Mouse (Mus musculus): Measurements from ENCODE around the gene Dcbld2. TPM values are rescaled to one million over a fixed set of nuclear protein-coding genes. Genes with fewer than 3 reads are reported as not detected.

The Dcbld2 gene
- polyA plus RNA-seq, 1 experiment = 0.24 TPM

DNA sequence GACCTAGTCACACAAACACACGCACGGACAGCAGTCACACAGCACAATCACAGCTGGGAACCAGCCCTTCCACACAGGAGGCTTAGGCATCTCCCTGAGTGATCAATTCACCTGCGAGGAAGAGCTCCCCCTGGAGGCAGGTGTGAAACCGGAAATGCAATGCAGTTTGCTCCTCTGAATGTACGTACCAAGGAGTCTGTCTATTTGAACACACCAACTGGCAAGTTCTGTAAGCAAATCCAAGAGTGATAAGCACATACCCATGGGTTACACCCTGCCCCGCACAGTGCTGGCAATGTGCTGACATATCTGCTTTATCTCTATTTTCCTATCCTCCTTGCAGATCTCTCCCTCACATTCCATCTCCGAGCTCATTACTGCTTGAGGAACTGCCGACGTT lies 106.3 kb downstream of the Dcbld2 start:
- Histone ChIP-seq H3K4me3 (replicated peaks) (peak overlapping the region; percentile 44), H3K36me3 (ENCODE audit: control insufficient read depth) (peaks cover 65% of the 10 kb centered on the region), H3K4me1 (ENCODE audit: control insufficient read depth) (peaks cover 78% of the 10 kb centered on the region), H3K27me3 (ENCODE audit: control insufficient read depth) (no peaks in the 10 kb centered on the region), H3K9me3 (ENCODE audit: control insufficient read depth, low read length) (no peaks in the 10 kb centered on the region)
- TF ChIP-seq GATA1 (IDR thresholded peaks at IDR 0.05; ENCODE audit: low read length) (peak; percentile 85), TAL1 (IDR thresholded peaks at IDR 0.05; ENCODE audit: low read length) (peak; percentile 24; the same call in 1 of the 3 replicates)

DNA sequence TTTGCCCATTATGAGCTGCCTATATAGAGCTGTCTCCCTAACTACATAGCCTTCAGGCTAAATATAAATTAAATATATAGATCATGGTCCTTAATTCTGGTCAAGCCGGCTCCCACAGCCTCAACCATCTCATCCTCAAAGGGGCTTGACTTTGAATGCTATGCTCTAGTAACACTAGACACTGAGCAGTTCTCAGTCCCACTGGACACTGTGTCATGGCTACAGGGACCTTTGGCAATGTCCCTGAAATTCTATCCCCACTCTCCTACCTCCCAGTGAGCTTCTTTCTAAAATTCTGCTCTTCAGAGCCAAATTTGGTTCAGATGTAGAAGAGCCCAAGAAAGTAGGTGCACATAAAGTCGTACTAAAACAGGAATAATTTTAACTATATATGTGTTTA lies 107.9 kb downstream of the Dcbld2 start:
- Histone ChIP-seq H3K36me3 (ENCODE audit: control insufficient read depth) (peaks cover 58% of the 10 kb centered on the region), H3K4me1 (ENCODE audit: control insufficient read depth) (peaks cover 84% of the 10 kb centered on the region), H3K9me3 (ENCODE audit: control insufficient read depth, low read length) (no peaks in the 10 kb centered on the region), H3K4me3 (replicated peaks) (no peak overlapping the region), H3K27me3 (ENCODE audit: control insufficient read depth) (no peaks in the 10 kb centered on the region)
- TF ChIP-seq TAL1 (IDR thresholded peaks at IDR 0.05; ENCODE audit: low read length) = no peak
- no peak for TF ChIP-seq GATA1 (IDR thresholded peaks at IDR 0.05; ENCODE audit: low read length)

DNA sequence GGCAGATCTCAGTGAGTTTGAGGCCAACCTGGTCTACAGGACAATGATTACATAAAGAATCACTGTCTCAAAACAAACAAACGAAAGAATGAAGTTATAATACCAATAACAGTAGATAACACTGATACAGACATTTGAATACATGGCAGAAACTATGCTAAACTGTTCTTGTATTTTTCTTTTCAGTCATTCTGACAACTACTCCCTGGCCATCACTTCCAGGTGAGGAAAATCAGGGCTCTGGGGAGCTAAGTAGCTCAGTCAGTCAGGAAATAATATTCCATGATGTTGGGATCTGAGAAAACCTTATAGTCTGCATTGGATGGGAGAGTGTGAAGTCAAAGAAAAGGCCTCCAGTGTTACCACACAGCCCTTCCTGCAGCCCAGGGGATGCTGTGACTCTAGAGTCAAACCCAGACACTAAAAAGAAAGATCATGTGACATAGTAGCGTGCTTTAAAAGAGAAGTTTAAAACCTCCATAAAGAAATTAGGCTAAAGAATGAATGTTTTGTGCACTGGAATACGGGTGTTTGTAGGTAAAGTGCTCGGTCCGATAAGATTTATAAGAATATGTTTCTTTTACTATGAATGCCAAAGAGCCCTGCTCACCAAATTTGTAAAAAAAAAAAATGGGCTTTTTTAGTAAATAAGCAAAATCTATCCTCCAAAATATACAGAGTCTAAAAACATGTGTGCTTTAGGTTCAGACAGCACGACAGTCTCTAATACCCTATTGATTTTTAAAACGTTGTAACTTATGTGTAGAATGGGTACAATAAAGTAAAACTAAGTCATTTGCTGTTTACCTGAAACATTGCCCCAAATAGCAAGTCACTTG lies 108.9 kb downstream of the Dcbld2 start:
- Histone ChIP-seq H3K27me3 (ENCODE audit: control insufficient read depth) (no peaks in the 10 kb centered on the region), H3K4me3 (replicated peaks) (no peak overlapping the region), H3K36me3 (ENCODE audit: control insufficient read depth) (peaks cover 48% of the 10 kb centered on the region), H3K9me3 (ENCODE audit: control insufficient read depth, low read length) (no peaks in the 10 kb centered on the region), H3K4me1 (ENCODE audit: control insufficient read depth) (peaks cover 88% of the 10 kb centered on the region)
- TF ChIP-seq TAL1 (IDR thresholded peaks at IDR 0.05; ENCODE audit: low read length) = no peak
- no peak for TF ChIP-seq GATA1 (IDR thresholded peaks at IDR 0.05; ENCODE audit: low read length)

Other genes starting within 250 kb of the Dcbld2 start
- 10.4 and 11.5 TPM in 2 replicates for gene St3gal6, start 115.8 kb downstream of the Dcbld2 start, polyA plus RNA-seq (2012)
- gene Gm813, start 208.5 kb downstream of the Dcbld2 start, polyA plus RNA-seq (2012) = not detected in 2 replicates
- gene E330017A01Rik, start 230.3 kb downstream of the Dcbld2 start, polyA plus RNA-seq (2012) = 0.04 TPM in 1 of 2 replicates, not detected in the other

Measured in erythroblast, embryonic 14.5 days (primary cell).